Mouse (Mus musculus): Measurements from ENCODE around the gene Midn. TPM values are rescaled to one million over a fixed set of nuclear protein-coding genes. Genes with fewer than 3 reads are reported as not detected.
A peak's percentile ranks its signal among the peaks of the same experiment; 100 is the strongest.

Gene Midn
- total RNA-seq, 2 experiments from 2014 or later: 113 to 124 TPM

DNA sequence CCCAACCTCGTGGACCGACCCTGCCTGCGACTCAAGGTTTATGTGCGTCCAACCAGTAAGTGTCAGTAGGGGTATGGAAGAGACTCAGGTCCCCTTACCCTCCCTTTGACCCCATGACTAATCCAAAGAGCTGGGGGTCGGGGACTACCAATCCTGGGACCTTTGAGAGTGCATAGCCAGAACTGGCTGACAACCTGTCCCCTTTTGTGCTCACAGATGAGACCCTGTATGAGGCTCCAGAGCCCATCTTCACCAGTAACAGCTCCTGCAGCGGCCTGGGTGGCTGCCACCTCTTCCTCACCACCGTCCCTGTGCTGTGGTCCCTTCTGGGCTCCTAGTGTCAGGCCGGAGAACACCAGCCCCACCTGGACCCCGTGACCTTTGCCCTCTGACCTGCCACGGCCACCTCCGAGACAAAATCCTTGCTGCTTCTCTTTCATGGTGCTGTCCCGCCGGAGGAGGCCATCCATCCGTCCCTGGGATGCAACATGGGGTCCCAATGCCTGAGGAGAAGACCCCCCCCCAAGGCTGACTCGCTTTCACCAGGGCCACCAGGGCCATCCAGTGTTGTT, 40.5 kb downstream of the Midn start:
- no peak for DNase-seq (ENCODE audit: low spot score in 2 of 2)

DNA sequence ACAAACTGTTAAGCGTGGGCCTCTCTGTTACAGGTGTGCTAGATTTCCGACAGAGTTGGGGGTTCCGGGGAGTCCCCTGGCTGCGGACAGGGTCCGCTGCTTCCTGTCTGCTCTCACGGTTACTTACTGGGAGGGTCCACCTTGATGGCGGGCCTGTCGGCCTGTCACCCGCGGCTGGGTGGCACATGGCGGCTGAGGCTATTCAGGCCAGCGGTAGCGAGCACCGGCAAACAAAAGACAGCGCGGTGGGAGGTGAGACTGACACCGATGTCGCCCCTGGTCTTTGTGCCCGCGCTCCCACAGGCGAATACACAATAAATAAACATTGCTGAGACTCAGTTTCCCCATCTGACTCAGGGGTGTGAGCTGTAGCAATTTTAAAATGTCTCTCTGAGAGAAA, 41.9 kb downstream of the Midn start:
- DNase-seq (ENCODE audit: low spot score in 2 of 2): no peak

DNA sequence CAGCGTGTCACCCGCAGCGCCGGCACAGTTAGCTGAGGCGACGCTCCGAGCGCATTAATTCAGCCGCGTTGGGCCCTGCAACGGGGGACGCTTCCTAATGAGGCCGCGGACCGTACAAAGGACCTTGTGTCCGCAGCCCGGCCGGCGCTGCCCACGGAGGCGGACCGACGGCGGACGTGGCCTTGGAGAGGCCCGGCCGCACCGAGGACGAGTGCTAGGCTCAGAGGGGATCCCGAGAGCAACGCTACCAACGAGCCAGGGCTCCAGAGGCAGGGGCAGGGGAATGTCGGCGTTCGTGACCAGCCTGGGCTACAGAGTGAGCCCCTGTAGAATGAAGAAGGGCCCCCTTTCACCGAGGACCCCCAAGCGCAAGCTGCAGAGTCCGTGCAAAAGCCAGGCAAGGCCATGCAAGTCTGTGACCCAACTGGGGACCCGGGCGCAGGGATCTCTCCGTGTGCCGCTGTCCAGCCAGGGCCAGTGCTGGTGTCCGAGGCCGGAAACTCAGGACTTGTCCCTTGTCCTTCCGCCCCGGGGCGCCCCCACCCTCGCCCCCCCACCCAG, 42.5 kb downstream of the Midn start:
- DNase-seq (ENCODE audit: low spot score in 2 of 2): no peak

DNA sequence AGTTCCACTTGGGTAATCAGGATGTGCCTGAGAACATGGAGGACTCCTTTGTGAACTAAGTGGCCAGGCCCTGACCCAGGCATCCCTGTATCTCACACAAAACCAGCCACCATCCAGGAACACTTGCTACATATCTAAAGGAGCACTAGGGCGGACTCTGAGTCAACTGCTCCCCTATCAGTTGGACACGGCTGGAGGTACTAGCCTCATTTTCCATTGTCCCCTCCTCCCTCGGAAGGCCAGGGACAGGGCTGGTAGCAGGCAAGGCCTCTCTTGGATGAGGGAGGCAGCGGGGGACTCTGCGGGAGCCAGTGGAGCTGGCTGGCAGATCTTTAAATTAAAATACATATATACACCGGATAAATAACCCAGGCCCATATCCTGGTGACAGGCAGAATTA, 45.9 kb downstream of the Midn start:
- DNase-seq (ENCODE audit: low spot score in 2 of 2): no peak

DNA sequence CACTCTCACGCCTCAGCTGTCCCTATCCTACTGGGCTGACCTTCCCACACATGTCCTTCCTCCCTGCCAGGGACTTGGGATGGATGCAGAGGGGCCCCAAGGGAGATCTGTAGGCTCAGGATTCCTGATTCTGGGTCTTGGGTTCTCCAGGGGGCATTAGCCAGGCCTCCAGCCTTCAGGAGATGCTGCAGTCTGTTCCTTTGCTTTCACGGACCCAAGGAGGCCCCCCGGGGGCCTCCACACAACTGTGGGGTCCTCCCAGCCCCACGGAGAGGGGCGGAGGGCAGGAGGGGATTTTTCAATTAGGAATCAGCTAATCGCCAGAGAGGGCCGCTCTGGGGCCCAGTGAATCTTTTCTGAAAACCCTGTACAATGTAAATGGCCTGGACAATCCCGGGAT, 46.4 kb downstream of the Midn start:
- DNase-seq (ENCODE audit: low spot score in 2 of 2): no peak

DNA sequence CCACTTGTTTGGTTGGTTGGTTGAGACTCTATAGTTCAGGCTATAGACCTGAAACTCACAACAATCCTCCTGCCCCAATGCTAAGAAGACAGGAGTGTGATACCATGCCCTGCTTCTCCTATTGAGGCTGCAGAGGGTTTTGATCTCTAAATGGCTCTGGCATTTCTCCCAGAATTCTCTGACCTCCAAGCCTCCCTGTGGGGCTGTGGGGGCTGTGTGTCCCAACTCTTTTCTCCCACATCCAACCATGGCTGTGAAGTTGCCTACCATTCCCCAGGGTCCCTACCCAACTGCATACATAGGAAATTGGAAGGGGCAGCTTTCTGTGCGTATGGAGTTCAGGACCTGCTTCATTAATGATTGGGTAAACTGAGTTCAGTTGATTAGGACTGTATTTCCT, 48.1 kb downstream of the Midn start:
- no peak for DNase-seq (ENCODE audit: low spot score in 2 of 2)

DNA sequence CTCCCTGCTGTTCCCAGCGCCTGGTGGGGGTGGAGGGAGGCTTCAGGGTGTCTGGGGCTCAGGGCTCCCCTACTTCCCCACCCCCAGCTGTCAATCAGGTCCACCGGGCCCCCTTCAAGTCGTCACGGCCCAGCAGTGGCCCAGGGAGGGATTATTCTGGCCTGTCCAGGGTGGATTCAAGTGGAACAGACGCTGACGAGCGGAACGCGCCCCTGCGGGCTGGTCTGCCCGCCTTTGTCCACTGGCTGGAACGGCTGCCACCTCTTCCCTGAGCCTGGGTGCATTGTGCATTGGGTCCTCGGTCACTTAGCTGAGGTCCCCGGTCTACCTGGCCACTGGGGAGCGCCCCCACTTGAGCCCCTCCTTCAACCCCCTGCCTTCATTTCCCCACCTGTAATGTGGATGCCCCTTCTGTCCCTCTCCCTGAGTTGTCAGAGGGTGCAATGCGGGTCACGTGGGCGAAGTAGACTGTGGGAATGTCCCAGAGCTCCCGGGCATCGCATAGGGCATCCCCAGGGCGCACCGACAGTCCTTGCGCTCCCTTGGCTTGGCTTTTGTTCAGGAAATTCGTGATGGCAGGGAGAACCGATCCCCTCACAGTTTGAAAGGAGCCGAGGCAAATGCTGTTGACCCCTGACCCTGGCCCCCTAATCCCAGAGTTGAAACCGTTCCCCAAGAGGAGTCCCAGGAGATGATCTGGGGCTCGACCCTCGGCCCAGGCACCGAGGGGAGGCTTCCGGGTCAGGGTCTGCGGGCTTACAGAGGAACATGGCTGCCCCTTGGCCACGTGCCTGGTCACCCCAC, 48.9 kb downstream of the Midn start:
- no peak for DNase-seq (ENCODE audit: low spot score in 2 of 2)

DNA sequence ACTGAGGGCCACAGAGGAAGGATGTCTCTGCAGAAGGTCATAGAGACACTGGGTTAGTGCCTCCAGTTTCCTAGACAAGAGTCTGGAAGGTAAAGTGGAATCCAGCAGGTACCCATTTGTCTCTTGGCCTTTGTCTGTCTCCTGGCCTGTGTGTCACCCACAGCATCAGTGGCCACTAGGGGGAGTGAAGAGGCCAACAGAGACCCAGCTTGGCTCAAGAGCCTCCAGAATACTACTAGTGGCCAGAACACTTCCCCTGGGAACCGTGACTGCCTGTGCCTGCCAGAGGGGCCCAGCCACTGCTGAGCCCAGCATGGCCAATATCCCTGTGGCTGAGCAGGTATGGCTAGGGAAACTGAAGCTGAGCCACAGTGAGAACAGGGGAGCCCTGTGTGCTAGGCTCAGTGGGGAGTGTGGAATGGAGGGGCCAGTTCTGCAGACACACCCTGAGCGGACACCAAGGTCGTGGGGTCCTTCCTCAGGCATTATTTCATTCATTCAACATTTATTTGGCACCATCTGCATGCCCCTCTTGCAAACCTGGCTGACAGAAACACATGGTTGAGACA, 51.5 kb downstream of the Midn start:
- peak in 1 of 2 experiments; percentile 72 for DNase-seq (ENCODE audit: low spot score in 2 of 2)

DNA sequence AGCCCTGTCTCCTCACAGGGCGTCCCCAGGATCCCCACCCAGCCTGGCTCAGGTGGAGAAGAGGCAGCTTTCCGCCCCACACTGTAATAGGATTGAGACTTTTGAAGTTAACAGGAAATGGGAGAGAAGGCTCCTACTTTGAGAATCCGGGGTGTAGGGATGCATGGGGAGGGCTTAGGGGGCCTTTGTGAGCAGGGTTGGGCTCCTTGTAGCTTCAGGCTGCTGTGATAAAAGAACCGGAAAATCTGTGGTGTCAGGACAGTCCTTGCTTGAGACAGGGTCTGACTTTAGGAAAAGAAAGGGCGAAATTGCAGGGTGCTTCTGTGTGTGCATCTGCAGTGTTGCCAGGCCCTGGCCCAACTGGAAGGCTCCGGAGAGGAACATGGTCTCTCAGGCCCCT, 52.4 kb downstream of the Midn start:
- no peak for DNase-seq (ENCODE audit: low spot score in 2 of 2)

DNA sequence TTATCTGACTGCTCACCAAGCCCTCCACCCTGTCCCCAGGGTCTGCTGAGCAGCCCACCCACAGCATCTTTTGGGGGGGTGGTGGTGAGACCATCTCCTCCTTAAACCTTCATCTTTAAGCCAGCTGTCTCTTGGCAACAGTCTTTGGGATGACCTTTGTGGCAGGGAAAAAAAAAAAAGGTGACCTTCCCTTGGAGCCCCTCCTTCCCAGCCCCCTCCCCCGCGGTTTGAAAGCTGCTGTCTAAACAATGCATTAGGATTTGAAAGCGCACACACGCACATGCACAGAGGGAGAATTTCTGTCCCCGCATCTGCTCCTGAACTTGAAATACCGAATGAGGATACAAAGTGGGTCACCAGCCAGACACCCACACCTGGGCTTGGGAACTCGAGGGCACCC, 56.0 kb downstream of the Midn start:
- DNase-seq (ENCODE audit: low spot score in 2 of 2): no peak

DNA sequence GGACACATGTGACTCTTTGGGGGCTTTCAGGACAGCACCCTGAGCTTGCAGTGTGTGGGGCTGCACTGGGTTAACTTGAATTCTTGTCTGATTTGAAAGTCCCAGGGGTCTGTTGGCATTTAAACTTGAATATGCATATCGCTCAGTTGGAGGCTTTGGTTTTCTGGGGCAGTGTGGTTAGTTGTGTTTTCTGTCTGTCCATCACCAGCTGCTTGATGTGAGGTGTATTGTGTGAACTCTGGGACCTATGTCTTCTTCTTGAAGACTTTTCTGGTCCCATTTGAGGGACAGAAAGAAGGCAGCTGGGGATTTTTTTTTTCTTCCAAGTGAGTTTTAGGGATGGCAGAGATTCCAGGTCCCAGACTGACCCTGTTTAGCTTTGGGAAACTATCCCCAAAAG, 59.1 kb downstream of the Midn start:
- no peak for DNase-seq (ENCODE audit: low spot score in 2 of 2)

DNA sequence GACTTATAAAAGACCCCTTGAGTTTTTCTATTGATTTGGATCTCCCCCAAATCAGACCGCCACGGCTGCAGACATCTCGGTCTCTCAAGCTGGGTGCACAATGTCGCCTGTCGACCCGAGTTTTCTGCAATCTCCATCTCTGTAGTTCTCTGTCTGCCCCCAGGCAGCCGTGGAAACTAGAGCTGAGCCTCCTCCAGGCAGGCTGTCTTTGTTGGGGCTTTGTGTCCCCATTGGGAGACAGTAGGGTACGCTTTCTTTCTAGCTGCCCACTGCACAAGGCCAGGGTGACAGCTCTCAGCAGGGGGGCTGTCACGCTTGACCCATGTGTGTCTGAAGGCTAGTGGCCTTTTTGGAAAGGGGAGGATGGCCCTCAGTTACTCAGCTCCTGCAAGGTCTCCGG, 59.6 kb downstream of the Midn start:
- no peak for DNase-seq (ENCODE audit: low spot score in 2 of 2)

Other genes starting within 250 kb of the Midn start
- 10 to 100 TPM; 64.1 to 64.7 TPM for gene Med16, start 239.3 kb upstream of the Midn start, total RNA-seq (2021)
- gene Gm26602, start 237.4 kb upstream of the Midn start, total RNA-seq (2021): not detected
- 1 to 10 TPM in 1 of 2 experiments, under 1 TPM in 1; 0.87 to 1.6 TPM for gene Kiss1r, start 231.3 kb upstream of the Midn start, total RNA-seq (2021)
- 100 to 1,000 TPM; 119 to 133 TPM for gene R3hdm4, start 227.1 kb upstream of the Midn start, total RNA-seq (2021)
- 10 to 100 TPM; 12.6 to 15.9 TPM for gene Arid3a, start 221.2 kb upstream of the Midn start, total RNA-seq (2021)
- gene Wdr18, start 188.1 kb upstream of the Midn start, total RNA-seq (2021): 10 to 100 TPM; 42.6 to 45.3 TPM
- gene Grin3b, start 177.6 kb upstream of the Midn start, total RNA-seq (2021): under 1 TPM; 0.25 to 0.39 TPM
- gene Tmem259, start 163.9 kb upstream of the Midn start, total RNA-seq (2021): 100 to 1,000 TPM; 146 to 147 TPM
- gene Cnn2, start 159.7 kb upstream of the Midn start, total RNA-seq (2021): 10 to 100 TPM; 40.9 to 48.7 TPM
- gene Abca7, start 151.8 kb upstream of the Midn start, total RNA-seq (2021): 10 to 100 TPM; 21.9 to 23.0 TPM
- gene Arhgap45, start 131.6 kb upstream of the Midn start, total RNA-seq (2021): 1 to 10 TPM; 7.1 to 8.5 TPM
- gene Polr2e, start 108.5 kb upstream of the Midn start, total RNA-seq (2021): 100 to 1,000 TPM; 103 to 112 TPM
- 100 to 1,000 TPM; 576 to 622 TPM for gene Gpx4, start 101.1 kb upstream of the Midn start, total RNA-seq (2021)
- gene Sbno2, start 42.7 kb upstream of the Midn start, total RNA-seq (2021): 10 to 100 TPM; 51.7 to 53.2 TPM
- 100 to 1,000 TPM; 130 to 139 TPM for gene Stk11, start 32.5 kb upstream of the Midn start, total RNA-seq (2021)
- 100 to 1,000 TPM; 401 to 425 TPM for gene Atp5d, start 9.6 kb upstream of the Midn start, total RNA-seq (2021)
- 10 to 100 TPM; 49.1 to 72.7 TPM for gene Cbarp, start 7.4 kb upstream of the Midn start, total RNA-seq (2021)
- gene Cirbp, start 17.7 kb downstream of the Midn start, total RNA-seq (2021): 100 to 1,000 TPM; 296 to 322 TPM
- gene 1600002K03Rik, start 24.7 kb downstream of the Midn start, total RNA-seq (2021): 1 to 10 TPM; 7.5 to 8.8 TPM
- 1 to 10 TPM; 6.5 to 7.5 TPM for gene Efna2, start 31.2 kb downstream of the Midn start, total RNA-seq (2021)
- gene Mum1, start 78.2 kb downstream of the Midn start, total RNA-seq (2021): 10 to 100 TPM; 48.9 to 50.4 TPM
- gene Ndufs7, start 100.8 kb downstream of the Midn start, total RNA-seq (2021): 100 to 1,000 TPM; 208 to 225 TPM
- 100 to 1,000 TPM; 181 to 214 TPM for gene Gamt, start 112.7 kb downstream of the Midn start, total RNA-seq (2021)
- gene Dazap1, start 113.2 kb downstream of the Midn start, total RNA-seq (2021): 100 to 1,000 TPM; 180 to 181 TPM
- gene Rps15, start 144.2 kb downstream of the Midn start, total RNA-seq (2021): 1,000 to 10,000 TPM; 1,413 to 1,504 TPM
- 10 to 100 TPM in 1 of 2 experiments, 1 to 10 TPM in 1; 9.9 to 10.4 TPM for gene Apc2, start 147.7 kb downstream of the Midn start, total RNA-seq (2021)
- gene 2310011J03Rik, start 172.3 kb downstream of the Midn start, total RNA-seq (2021): 10 to 100 TPM; 30.8 to 31.2 TPM
- gene Pcsk4, start 181.2 kb downstream of the Midn start, total RNA-seq (2021): 1 to 10 TPM; 7.7 to 7.8 TPM
- gene Reep6, start 181.7 kb downstream of the Midn start, total RNA-seq (2021): 10 to 100 TPM; 13.1 to 26.7 TPM
- 10 to 100 TPM; 12.8 to 13.2 TPM for gene Adamtsl5, start 200.1 kb downstream of the Midn start, total RNA-seq (2021)
- under 1 TPM in 1 of 2 experiments, not detected in 1; 0.36 TPM for gene Plk5, start 208.2 kb downstream of the Midn start, total RNA-seq (2021)
- 10 to 100 TPM; 25.4 to 26.7 TPM for gene Mex3d, start 239.4 kb downstream of the Midn start, total RNA-seq (2021)